Mouse (Mus musculus) right cerebral cortex, postnatal 4 days (tissue): ENCODE data around the gene Mrgpra3.

ENCODE experiments used
- DNase-seq: peaks from one replicate; pipeline ENCODE4 v3.0.0-alpha.2; 2022

Gene Mrgpra3

DNA sequence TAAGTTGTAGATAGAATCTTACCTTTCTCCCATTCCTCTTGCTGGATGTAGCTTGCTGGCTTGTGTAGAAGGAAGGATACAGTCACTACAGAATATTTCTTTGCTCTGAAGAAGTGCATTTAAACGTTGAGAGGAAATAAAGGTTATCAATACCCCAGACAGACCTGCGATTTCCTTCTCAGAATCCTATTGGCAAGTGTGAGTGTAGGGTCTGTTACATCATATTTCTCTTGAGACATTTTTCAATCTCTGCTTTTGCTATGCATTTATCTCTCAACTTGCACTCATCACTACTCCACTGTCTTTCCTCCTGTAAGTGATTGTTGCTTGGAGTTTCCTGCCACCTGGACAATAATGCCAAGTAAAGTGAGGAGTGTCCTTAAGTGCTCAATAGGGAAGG is at the start of gene Mrgpra3:
Gene Mrgpra3 (minus strand): TSS at position 101 of the 400 bp plus-strand sequence.
- no peak for DNase-seq
